Mouse (Mus musculus): Measurements from ENCODE around the gene Zfp987.
"Not testable (repeated sequence)": the region's sequence is repeated elsewhere in the genome, so short reads cannot be mapped to it uniquely, and the experiment has no call there.

Gene Zfp987

GRCm38 (mm10) chr4:146096998-146097397 is at the start of gene Zfp987:
Zfp987 (plus strand) TSS chr4:146097298.
- DNase-seq (ENCODE audit: extremely low read depth, low read depth, low spot score): not testable (repeated sequence)

GRCm38 (mm10) chr4:146052536-146052935 is 44.6 kb upstream of the Zfp987 start:
- not testable (repeated sequence) for DNase-seq (ENCODE audit: extremely low read depth, low read depth, low spot score)

DNA sequence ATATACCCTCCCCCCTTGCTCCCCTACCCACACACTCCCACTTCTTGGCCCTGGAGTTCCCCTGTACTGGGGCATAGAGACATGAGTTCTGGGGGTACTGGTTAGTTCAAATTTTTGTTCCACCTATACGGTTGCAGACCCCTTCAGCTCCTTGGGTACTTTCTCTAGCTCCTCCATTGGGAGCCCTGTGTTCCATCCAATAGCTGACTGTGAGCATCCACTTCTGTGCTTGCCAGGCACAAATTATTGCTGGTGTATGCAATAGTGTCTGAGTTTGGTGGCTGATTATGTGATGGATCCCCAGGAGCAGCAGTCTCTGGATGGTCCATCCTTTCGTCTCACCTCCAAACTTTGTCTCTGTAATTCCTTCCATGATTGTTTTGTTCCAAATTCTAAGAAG is 43.7 kb upstream of the Zfp987 start:
- DNase-seq (ENCODE audit: extremely low read depth, low read depth, low spot score): not testable (repeated sequence)

GRCm38 (mm10) chr4:146055335-146055734 is 41.8 kb upstream of the Zfp987 start:
- DNase-seq (ENCODE audit: extremely low read depth, low read depth, low spot score): no peak

- not testable (repeated sequence) for DNase-seq (ENCODE audit: extremely low read depth, low read depth, low spot score)
These were observed 38.5 kb upstream of the Zfp987 start for GRCm38 (mm10) chr4:146058646-146059045.

DNA sequence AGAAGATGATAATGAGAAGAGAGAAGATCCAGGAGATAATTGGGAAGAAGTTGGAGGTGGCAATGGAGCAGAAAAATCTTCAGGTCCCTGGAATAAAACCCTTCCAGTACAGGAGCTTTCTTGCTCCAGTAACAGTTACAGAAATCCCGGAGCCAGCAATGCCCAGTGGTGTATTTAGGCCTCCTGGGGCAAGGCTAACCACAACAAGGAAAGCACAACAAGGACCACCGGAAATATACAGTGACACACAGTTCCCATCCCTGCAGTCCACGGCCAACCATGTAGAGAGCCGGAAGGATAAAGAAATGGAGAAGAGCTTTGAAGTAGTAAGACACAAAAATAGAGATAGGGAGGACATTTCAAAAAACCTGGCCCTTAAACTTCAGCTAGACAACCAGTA is 38.0 kb upstream of the Zfp987 start:
- not testable (repeated sequence) for DNase-seq (ENCODE audit: extremely low read depth, low read depth, low spot score)

- DNase-seq (ENCODE audit: extremely low read depth, low read depth, low spot score): not testable (repeated sequence)
These were observed 37.0 kb upstream of the Zfp987 start for GRCm38 (mm10) chr4:146059974-146060693.

- DNase-seq (ENCODE audit: extremely low read depth, low read depth, low spot score): not testable (repeated sequence)
These were observed 36.0 kb upstream of the Zfp987 start for GRCm38 (mm10) chr4:146061082-146061481.

DNA sequence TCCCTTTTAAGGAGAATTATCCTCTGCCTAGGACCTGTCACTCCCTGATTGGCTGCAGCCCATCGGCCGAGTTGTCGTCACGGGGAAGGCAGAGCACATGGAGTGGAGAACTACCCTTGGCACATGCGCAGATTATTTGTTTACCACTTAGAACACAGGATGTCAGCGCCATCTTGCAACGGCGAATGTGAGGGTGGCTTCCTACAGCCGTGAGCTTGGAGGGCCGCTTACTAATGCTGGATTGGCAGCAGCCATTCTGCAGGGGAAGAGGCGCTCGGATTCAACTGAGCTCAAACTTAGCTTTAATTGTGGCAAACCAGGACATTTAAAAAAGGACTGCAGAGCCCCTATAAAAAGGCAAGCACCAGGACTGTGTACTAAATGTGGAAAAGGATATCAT is 35.1 kb upstream of the Zfp987 start:
- not testable (repeated sequence) for DNase-seq (ENCODE audit: extremely low read depth, low read depth, low spot score)

DNA sequence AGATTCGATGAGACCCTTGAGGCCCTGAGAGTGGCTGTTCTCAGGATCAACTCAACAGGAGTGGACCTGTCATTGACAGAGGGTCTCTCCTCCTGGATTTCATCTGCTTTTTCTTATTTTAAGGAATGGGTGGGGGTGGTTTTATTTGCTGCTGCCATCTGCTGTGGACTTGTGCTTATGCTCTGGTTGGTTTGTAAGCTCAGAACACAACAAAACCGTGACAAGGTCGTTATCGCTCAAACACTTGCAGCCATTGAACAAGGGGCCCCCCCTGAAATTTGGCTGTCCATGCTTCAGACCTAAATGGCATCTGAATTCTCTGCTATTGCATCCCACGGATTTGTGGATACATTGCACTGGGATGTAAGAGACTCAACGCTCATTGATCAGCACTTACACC is 34.1 kb upstream of the Zfp987 start:
- DNase-seq (ENCODE audit: extremely low read depth, low read depth, low spot score): not testable (repeated sequence)

DNA sequence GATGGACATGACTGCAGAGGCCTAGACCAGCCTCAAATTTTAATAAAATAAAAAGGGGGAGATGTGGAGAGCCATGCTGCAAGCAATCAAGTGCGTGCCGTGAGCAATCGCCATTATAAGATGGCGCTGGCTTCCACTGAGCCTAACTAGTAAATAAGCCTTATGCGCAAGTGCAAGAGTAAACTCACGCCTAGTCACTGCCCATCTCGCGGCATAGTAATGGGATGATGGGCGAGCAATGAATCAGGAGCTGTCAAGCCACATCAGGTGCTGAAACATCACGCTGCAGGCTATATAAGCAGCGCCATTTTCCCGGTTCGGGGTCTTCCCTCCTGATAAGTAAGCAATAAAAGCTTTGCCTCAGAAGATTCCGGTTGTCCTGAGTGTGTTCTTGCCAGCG is 33.5 kb upstream of the Zfp987 start:
- DNase-seq (ENCODE audit: extremely low read depth, low read depth, low spot score): not testable (repeated sequence)

DNA sequence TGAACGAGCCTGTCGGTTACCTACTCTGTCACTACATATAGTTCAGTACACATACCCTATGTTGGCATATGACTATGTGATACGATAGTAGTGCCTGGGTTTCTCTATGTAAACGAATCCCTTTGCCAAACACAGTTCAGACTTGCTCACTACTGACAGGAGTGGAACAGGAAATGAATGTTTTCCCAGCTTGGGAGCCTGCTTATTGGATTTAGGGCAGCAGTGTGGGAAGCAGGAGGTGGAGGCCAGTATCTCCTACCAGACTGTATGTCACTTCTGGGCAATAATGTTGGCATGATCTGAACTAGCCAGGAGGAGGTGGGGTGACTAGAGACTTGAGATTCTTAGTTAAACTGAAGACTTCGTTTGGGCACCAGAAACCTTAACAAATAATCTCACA is 32.3 kb upstream of the Zfp987 start:
- DNase-seq (ENCODE audit: extremely low read depth, low read depth, low spot score): not testable (repeated sequence)

DNA sequence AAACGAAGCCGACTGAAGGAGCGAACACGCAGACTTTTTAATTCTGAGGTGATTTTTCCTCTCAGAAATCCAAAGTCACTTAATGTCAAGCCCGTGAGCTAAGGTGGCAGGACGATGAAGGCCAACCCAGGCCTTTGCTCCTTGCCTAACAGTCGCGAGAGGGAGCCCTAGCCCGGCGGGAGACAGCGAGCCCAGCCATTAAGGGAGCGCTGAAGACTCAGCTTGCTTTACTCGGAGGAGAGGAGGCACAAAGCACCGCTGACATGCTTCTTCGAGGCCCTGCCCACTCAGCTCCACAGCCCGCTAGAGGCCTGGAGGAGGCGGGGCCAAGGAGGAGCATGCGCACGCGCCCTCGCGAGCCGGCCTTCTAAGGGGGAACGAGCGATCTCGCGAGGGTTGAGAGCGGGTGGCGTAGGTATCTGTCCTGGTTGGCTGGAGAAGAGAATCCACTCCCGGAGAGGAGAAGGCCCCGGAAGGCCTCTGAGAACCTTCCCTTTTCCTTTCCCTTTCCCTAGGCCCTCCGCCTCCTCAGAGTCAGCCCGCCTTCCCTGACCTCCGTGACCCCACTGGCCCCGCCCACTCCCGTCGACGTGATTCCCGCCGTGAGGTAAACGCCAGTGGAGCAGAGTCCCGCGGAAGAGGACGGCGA is 30.0 kb upstream of the Zfp987 start:
- not testable (repeated sequence) for DNase-seq (ENCODE audit: extremely low read depth, low read depth, low spot score)

GRCm38 (mm10) chr4:146067594-146067993 is 29.5 kb upstream of the Zfp987 start:
- DNase-seq (ENCODE audit: extremely low read depth, low read depth, low spot score): not testable (repeated sequence)

- DNase-seq (ENCODE audit: extremely low read depth, low read depth, low spot score): not testable (repeated sequence)
These were observed 23.8 kb upstream of the Zfp987 start for GRCm38 (mm10) chr4:146073264-146073663.

GRCm38 (mm10) chr4:146101448-146101847 is 4.3 kb downstream of the Zfp987 start:
- not testable (repeated sequence) for DNase-seq (ENCODE audit: extremely low read depth, low read depth, low spot score)

GRCm38 (mm10) chr4:146156524-146156923 is 59.4 kb downstream of the Zfp987 start, which contains the start of gene Zfp600:
Zfp600 (plus strand) TSS chr4:146156824.
- not testable (repeated sequence) for DNase-seq (ENCODE audit: extremely low read depth, low read depth, low spot score)

GRCm38 (mm10) chr4:146162893-146163292 is 65.8 kb downstream of the Zfp987 start:
- not testable (repeated sequence) for DNase-seq (ENCODE audit: extremely low read depth, low read depth, low spot score)

- DNase-seq (ENCODE audit: extremely low read depth, low read depth, low spot score): not testable (repeated sequence)
These were observed 70.2 kb downstream of the Zfp987 start for GRCm38 (mm10) chr4:146167202-146167832.

DNA sequence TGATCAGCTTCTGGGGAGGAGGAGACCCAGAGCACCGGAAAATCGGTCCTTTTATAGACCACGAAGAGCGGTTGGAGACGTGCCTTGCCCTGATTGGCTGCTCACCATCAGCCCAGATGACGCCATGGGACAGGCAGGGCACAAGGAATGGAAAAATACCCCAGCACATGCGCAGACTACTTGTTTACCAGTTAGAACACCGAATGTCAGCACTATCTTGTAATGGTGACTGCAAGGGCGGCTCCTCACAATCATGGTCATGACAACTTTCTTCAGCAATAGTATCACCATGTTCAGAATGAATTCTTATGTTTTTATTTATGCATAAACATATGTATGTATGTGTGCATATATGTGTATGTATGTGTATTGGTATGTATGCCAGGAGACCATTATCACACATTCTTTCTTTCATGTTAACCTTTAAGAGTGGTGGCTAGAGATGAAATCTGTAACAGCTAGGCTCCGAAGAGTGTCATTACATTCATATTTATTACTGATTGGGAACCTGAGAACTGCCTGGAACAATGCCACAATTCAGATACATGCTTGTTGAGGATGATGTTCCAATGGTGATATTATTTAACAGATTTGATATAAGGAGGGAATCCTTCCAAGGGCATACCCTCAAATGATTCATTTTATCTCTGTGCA is 70.9 kb downstream of the Zfp987 start:
- not testable (repeated sequence) for DNase-seq (ENCODE audit: extremely low read depth, low read depth, low spot score)

GRCm38 (mm10) chr4:146168730-146169215 is 71.7 kb downstream of the Zfp987 start:
- DNase-seq (ENCODE audit: extremely low read depth, low read depth, low spot score): not testable (repeated sequence)
